Mouse (Mus musculus): ENCODE results near the gene Fcor. TPM values are rescaled to one million over a fixed set of nuclear protein-coding genes. Genes with fewer than 3 reads are reported as not detected.
A peak's percentile ranks its signal among the peaks of the same experiment; 100 is the strongest.

Fcor gene
- polyA plus RNA-seq, 1 experiment from 2014 or later = 24.9 TPM

GRCm38 (mm10) chr8:3630647-3631477, 41.3 kb downstream of the Fcor start, which contains the start of gene Stxbp2:
TSS of gene Stxbp2 (plus strand) at chr8:3630955.
- ATAC-seq (ENCODE audit: low FRiP score, low read depth) = peak; percentile 83
- no peaks in the 10 kb centered on the region for H3K9me3 ChIP-seq
- no peaks in the 10 kb centered on the region for H3K27me3 ChIP-seq
- WGBS = 8% methylated on average over 47 of the region's 47 CpGs
- H3K4me3 ChIP-seq = peak within 1 kb of the TSS; percentile 46
- H3K4me1 ChIP-seq (replicated peaks) = peaks cover 10% of the 10 kb centered on the region
- peak within 1 kb of the TSS; percentile 78 for H3K4me2 ChIP-seq
- no peak within 1 kb of the TSS for H3K27ac ChIP-seq (replicated peaks)
- no peaks in the 10 kb centered on the region for H3K36me3 ChIP-seq
- peak within 1 kb of the TSS; percentile 34 for H3K9ac ChIP-seq

- Histone ChIP-seq H3K27me3 (no peaks in the 10 kb centered on the region), H3K4me3 (no peak overlapping the region), H3K27ac (replicated peaks) (no peak overlapping the region), H3K9ac (no peak overlapping the region), H3K36me3 (no peaks in the 10 kb centered on the region), H3K4me2 (no peak overlapping the region), H3K9me3 (no peaks in the 10 kb centered on the region), H3K4me1 (replicated peaks) (peaks cover 10% of the 10 kb centered on the region)
- WGBS = 28% methylated on average over 5 of the region's 5 CpGs
- ATAC-seq (ENCODE audit: low FRiP score, low read depth) = no peak
These were observed 44.1 kb downstream of the Fcor start for GRCm38 (mm10) chr8:3628014-3628413.

- H3K4me1 ChIP-seq (replicated peaks) = peaks cover 18% of the 10 kb centered on the region
- H3K9me3 ChIP-seq = no peaks in the 10 kb centered on the region
- no peak overlapping the region for H3K9ac ChIP-seq
- no peak overlapping the region for H3K27ac ChIP-seq (replicated peaks)
- H3K4me2 ChIP-seq = no peak overlapping the region
- no peak overlapping the region for H3K4me3 ChIP-seq
- no peaks in the 10 kb centered on the region for H3K36me3 ChIP-seq
- H3K27me3 ChIP-seq = no peaks in the 10 kb centered on the region
- ATAC-seq (ENCODE audit: low FRiP score, low read depth) = no peak
- 66% methylated on average over 5 of the region's 5 CpGs for WGBS
These were observed 45.2 kb downstream of the Fcor start for GRCm38 (mm10) chr8:3626971-3627370.

GRCm38 (mm10) chr8:3625445-3625844, 46.7 kb downstream of the Fcor start, which contains the start of gene Pcp2:
TSS of gene Pcp2 (minus strand) at chr8:3625545.
- no peak within 1 kb of the TSS for H3K27ac ChIP-seq (replicated peaks)
- no peak within 1 kb of the TSS for H3K4me3 ChIP-seq
- no peaks in the 10 kb centered on the region for H3K9me3 ChIP-seq
- WGBS = 69% methylated on average over 1 of the region's 1 CpGs
- no peak within 1 kb of the TSS for H3K4me2 ChIP-seq
- H3K36me3 ChIP-seq = no peaks in the 10 kb centered on the region
- no peak for ATAC-seq (ENCODE audit: low FRiP score, low read depth)
- no peak within 1 kb of the TSS for H3K9ac ChIP-seq
- no peaks in the 10 kb centered on the region for H3K27me3 ChIP-seq
- H3K4me1 ChIP-seq (replicated peaks) = peaks cover 13% of the 10 kb centered on the region

GRCm38 (mm10) chr8:3622119-3622518, 50.0 kb downstream of the Fcor start:
- Histone ChIP-seq H3K4me2 (peak overlapping the region; percentile 75), H3K27ac (replicated peaks) (no peak overlapping the region), H3K4me1 (replicated peaks) (peaks cover 25% of the 10 kb centered on the region), H3K9me3 (no peaks in the 10 kb centered on the region), H3K27me3 (no peaks in the 10 kb centered on the region), H3K4me3 (peak overlapping the region; percentile 61), H3K36me3 (peaks cover 12% of the 10 kb centered on the region), H3K9ac (peak overlapping the region; percentile 53; the same call in 1 of the 2 replicates)
- ATAC-seq (ENCODE audit: low FRiP score, low read depth) = no peak
- 64% methylated on average over 8 of the region's 8 CpGs for WGBS

GRCm38 (mm10) chr8:3621199-3621970, 50.8 kb downstream of the Fcor start, which contains the start of the genes Xab2 and Pet100:
TSS of gene Xab2 (minus strand) at chr8:3621316.
TSS of gene Pet100 (plus strand) at chr8:3621548.
- no peaks in the 10 kb centered on the region for H3K9me3 ChIP-seq
- peaks cover 18% of the 10 kb centered on the region for H3K36me3 ChIP-seq
- H3K9ac ChIP-seq = peak within 1 kb of the TSS; percentile 63
- under 1% methylated on average over 37 of the region's 37 CpGs for WGBS
- ATAC-seq (ENCODE audit: low FRiP score, low read depth) = peak; percentile 96
- H3K27me3 ChIP-seq = no peaks in the 10 kb centered on the region
- peak within 1 kb of the TSS; percentile 75 for H3K4me2 ChIP-seq
- no peak within 1 kb of the TSS; the same call in 1 of the 2 replicates for H3K27ac ChIP-seq (replicated peaks)
- H3K4me1 ChIP-seq (replicated peaks) = peaks cover 25% of the 10 kb centered on the region
- H3K4me3 ChIP-seq = peak within 1 kb of the TSS; percentile 61

Other genes starting within 250 kb of the Fcor start
- 4.3 and 4.5 TPM in 2 replicates for gene Pex11g, start 204.7 kb downstream of the Fcor start, polyA plus RNA-seq (2015; fragmentation: Nextera tagmentation; extraction: Ambion mirVana)
- 0.30 and 0.39 TPM in 2 replicates for gene Tex45, start 201.5 kb downstream of the Fcor start, polyA plus RNA-seq (2015; fragmentation: Nextera tagmentation; extraction: Ambion mirVana)
- 64.9 and 72.1 TPM in 2 replicates for gene Zfp358, start 179.2 kb downstream of the Fcor start, polyA plus RNA-seq (2015; fragmentation: Nextera tagmentation; extraction: Ambion mirVana)
- 102 and 125 TPM in 2 replicates for gene Mcoln1, start 171.9 kb downstream of the Fcor start, polyA plus RNA-seq (2015; fragmentation: Nextera tagmentation; extraction: Ambion mirVana)
- 45.2 and 47.6 TPM in 2 replicates for gene Pnpla6, start 157.0 kb downstream of the Fcor start, polyA plus RNA-seq (2015; fragmentation: Nextera tagmentation; extraction: Ambion mirVana)
- 0.54 and 0.66 TPM in 2 replicates for gene C330021F23Rik, start 104.4 kb downstream of the Fcor start, polyA plus RNA-seq (2015; fragmentation: Nextera tagmentation; extraction: Ambion mirVana)
- gene Camsap3, start 85.1 kb downstream of the Fcor start, polyA plus RNA-seq (2015; fragmentation: Nextera tagmentation; extraction: Ambion mirVana) = 43.3 and 51.7 TPM in 2 replicates
- gene Xab2, start 51.0 kb downstream of the Fcor start, polyA plus RNA-seq (2015; fragmentation: Nextera tagmentation; extraction: Ambion mirVana) = 46.3 and 49.9 TPM in 2 replicates
- gene Pet100, start 50.8 kb downstream of the Fcor start, polyA plus RNA-seq (2015; fragmentation: Nextera tagmentation; extraction: Ambion mirVana) = 83.4 and 97.2 TPM in 2 replicates
- 9.5 and 22.9 TPM in 2 replicates for gene Pcp2, start 46.8 kb downstream of the Fcor start, polyA plus RNA-seq (2015; fragmentation: Nextera tagmentation; extraction: Ambion mirVana)
- gene Stxbp2, start 41.4 kb downstream of the Fcor start, polyA plus RNA-seq (2015; fragmentation: Nextera tagmentation; extraction: Ambion mirVana) = 38.0 and 45.3 TPM in 2 replicates
- gene Retn, start 16.6 kb downstream of the Fcor start, polyA plus RNA-seq (2015; fragmentation: Nextera tagmentation; extraction: Ambion mirVana) = 0.42 and 0.78 TPM in 2 replicates
- gene Mcemp1, start 6.6 kb downstream of the Fcor start, polyA plus RNA-seq (2015; fragmentation: Nextera tagmentation; extraction: Ambion mirVana) = 0.10 and 0.13 TPM in 2 replicates
- 60.2 and 62.3 TPM in 2 replicates for gene Trappc5, start 3.9 kb upstream of the Fcor start, polyA plus RNA-seq (2015; fragmentation: Nextera tagmentation; extraction: Ambion mirVana)
- 0.13 and 0.34 TPM in 2 replicates for gene Fcer2a, start 21.8 kb upstream of the Fcor start, polyA plus RNA-seq (2015; fragmentation: Nextera tagmentation; extraction: Ambion mirVana)
- 0.16 TPM in 1 of 2 replicates, not detected in the other for gene Clec4g, start 48.3 kb upstream of the Fcor start, polyA plus RNA-seq (2015; fragmentation: Nextera tagmentation; extraction: Ambion mirVana)
- 0.12 TPM in 1 of 2 replicates, not detected in the other for gene Cd209a, start 76.6 kb upstream of the Fcor start, polyA plus RNA-seq (2015; fragmentation: Nextera tagmentation; extraction: Ambion mirVana)
- gene Cd209e, start 181.9 kb upstream of the Fcor start, polyA plus RNA-seq (2015; fragmentation: Nextera tagmentation; extraction: Ambion mirVana) = not detected in 2 replicates
- gene Cd209d, start 206.2 kb upstream of the Fcor start, polyA plus RNA-seq (2015; fragmentation: Nextera tagmentation; extraction: Ambion mirVana) = not detected in 2 replicates

All from hindbrain, embryonic 15.5 days (tissue).